Mouse (Mus musculus) adipose tissue, adult 10 weeks (tissue): ENCODE data around the gene Mettl23. TPM values are rescaled to one million over a fixed set of nuclear protein-coding genes. Genes with fewer than 3 reads are reported as not detected.

Source experiments
- polyA plus RNA-seq: library from polyadenylated mRNA; stranded (reverse); fragments of 350-450 nt; fragmentation: Illumina TruSeq; extraction: RNeasy Lipid Tissue Mini Kit (QIAGEN cat#74804); gene quantifications from one replicate; pipeline ENCODE4 v1.2.3, GENCODE M21; 2014; ENCODE audit warnings: low read depth, low replicate concordance

Gene Mettl23
- 27.8 TPM for polyA plus RNA-seq

DNA sequence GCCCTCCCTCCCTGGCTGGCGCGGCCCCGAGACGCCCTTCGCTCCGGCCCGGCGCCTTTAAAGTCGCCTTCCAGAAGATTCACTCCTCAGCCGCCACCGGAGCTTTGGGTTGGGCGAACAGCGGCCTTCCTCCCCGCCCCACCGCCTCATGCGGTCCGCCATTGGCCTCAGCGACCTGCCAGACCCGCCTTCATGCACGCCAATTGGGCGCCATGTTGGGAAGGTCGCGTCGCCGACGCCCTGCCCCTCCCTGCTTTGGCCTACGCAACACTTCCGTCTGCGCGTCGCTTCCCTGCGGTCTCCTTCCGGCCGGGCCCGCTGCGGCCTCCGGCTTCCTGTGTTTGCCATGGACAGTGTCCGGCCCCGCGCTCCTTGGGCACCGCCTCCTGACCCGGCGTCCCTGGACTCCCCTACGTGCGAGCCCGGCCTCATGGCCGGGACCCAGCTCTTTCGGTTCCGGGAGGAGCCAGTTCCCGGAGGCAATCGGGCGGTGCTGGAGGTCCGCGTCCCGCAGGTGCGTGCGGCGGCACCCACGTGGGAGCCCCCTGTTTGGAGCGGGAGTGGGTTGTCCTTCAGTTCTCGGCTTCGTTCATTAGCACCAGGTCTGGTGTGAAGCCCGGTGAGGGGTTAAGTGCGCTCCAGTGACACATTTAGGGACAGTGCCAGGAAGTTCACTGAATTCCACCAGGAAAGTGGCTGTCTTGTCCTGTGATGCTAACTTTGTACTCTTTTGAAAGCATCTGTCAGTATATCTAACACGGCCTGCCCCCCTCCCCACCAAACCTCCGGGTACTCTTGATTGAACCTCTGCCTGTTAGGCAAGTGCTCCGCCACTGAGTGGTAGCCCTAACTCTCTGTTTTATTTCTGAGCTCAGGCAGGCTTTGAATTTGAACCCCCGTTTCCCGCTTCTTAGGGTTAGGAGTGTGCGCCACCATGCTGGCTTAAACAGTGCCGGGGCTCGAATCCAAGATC, at the start of gene Mettl23, which contains the start of gene Jmjd6:
Gene Mettl23 (plus strand): TSS at position 18 of the 973 bp plus-strand sequence.
Gene Jmjd6 (minus strand): TSS at position 189 of the 973 bp plus-strand sequence.

DNA sequence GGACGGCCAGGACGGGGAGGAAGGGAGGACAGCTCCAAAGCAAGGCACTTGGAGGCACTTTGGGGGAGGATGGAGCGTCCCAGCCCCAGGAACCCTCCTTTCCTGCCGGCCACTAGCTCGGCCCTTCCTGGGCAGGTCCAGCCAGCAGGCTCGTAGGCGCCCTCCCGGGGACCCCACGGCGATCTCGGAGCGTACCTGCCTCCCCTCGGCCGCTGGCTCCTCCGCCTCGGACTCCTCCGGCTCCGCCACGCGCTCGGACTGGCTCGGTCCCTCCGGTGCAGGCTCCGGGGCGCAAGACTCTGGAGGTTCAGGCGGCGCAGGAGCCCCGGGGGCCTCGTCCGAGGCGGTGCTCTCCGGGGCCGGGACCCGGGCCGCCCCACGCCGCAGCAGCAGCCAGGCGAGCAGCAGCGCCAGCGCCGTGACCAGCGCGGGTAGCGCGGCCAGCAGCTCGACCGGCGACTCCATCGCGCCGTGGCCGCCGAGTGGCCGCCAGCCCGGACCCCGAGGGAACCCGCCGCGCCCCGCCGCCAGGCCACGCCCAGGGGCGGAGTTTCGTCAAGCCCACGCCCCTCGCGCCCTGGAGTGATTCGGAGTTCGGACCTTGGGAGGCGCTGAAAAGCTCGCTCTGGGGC, 15.4 kb upstream of the Mettl23 start, which contains the start of gene Mxra7:
Gene Mxra7 (minus strand): TSS at position 513 of the 632 bp plus-strand sequence.

DNA sequence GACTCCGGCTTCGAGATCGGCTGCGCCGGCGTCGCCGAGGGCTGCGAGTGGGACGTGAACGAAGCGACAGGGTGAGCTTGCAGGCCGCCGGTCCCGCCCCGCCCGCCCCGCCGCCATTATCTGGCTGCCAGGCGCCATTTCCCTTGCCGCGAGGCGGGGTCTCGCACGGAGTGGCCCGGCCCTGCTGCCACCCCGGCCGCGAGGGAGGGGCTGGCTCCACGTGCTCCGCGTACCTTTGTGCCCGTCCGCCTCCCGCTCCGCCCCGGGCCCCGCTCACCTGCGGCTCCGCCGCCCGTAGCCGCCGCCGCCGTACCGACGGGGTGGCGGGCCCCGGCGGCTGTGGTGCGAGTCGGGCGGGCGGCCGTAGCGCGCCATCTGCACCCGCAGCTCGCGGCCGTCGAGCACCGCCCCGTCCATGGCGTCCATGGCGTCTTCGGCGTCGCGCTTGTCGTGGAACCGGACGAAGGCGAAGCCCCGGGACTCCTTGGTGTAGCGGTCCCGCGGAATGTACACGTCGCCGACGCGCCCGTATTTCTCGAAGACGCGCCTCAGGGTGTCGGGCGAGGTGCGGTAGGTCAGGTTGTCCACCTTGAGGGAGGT, 9.3 kb downstream of the Mettl23 start, which contains the start of gene Mfsd11:
Gene Mfsd11 (plus strand): TSS at position 150 of the 600 bp plus-strand sequence.

DNA sequence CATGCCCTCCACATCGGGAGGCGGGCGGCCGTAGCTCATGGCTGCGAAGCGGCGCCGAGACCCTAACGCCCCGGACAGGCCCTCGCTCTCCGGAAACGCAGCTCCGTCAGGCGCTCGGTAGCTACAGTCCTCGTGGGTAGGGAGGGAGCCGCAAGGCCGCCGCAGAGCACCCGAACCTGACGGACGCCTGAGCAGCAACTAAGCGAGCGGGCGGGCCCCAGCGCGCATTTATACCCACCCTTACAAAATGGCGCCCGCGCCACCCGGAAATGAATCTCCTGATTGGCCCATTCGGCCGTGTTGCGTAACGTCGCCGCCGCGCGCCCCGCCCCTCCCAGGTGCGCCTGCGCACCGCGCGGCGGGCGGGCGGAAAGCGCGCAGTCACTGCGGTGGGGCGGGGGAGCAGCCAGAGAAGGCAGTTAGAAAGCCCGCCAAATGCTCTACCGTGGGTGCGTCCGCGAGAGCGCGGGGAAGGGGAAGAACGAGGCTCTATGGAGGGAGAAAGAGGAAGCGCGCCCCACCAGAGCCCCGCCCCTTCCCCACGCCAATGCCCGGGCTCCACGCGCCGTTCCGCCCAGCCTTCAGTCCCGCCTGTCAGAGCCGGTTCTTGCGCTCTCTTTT, 9.9 kb downstream of the Mettl23 start, which contains the start of gene Srsf2:
Gene Srsf2 (minus strand): TSS at position 204 of the 621 bp plus-strand sequence.

Other genes starting within 250 kb of the Mettl23 start
- 14.5 TPM for gene Rhbdf2, start 216.3 kb upstream of the Mettl23 start, polyA plus RNA-seq
- gene Prcd, start 189.7 kb upstream of the Mettl23 start, polyA plus RNA-seq: 3.3 TPM
- gene Cygb, start 189.0 kb upstream of the Mettl23 start, polyA plus RNA-seq: 43.7 TPM
- not detected for gene St6galnac1, start 67.8 kb upstream of the Mettl23 start, polyA plus RNA-seq
- 15.9 TPM for gene Mxra7, start 15.2 kb upstream of the Mettl23 start, polyA plus RNA-seq
- gene Jmjd6, start 171 bp downstream of the Mettl23 start, polyA plus RNA-seq: 29.4 TPM
- 41.4 TPM for gene Mfsd11, start 9.2 kb downstream of the Mettl23 start, polyA plus RNA-seq
- 261 TPM for gene Srsf2, start 9.8 kb downstream of the Mettl23 start, polyA plus RNA-seq
- gene Mgat5b, start 75.6 kb downstream of the Mettl23 start, polyA plus RNA-seq: not detected